Mouse (Mus musculus): ENCODE data around the gene Zfp593. TPM values are rescaled to one million over a fixed set of nuclear protein-coding genes. Genes with fewer than 3 reads are reported as not detected.
"Not testable (repeated sequence)": the region's sequence is repeated elsewhere in the genome, so short reads cannot be mapped to it uniquely, and the experiment has no call there.

Zfp593 gene
- total RNA-seq (2021): 10 to 100 TPM; 10.5 to 10.8 TPM
- long read RNA-seq, experiment 1, transcript Zfp593-201 (3 exons, 1,994 nt): major isoform, 15 of 15 reads
- long read RNA-seq, experiment 1, partial matches to known transcripts: 0 of 15 reads
- long read RNA-seq, experiment 1, other reads (novel, unspliced or antisense): 0 of 15 reads
- long read RNA-seq, experiment 2, transcript Zfp593-201 (3 exons, 1,994 nt): major isoform, 24 of 27 reads
- long read RNA-seq, experiment 2, partial matches to known transcripts: 0 of 27 reads
- long read RNA-seq, experiment 2, other reads (novel, unspliced or antisense): 3 of 27 reads

DNA sequence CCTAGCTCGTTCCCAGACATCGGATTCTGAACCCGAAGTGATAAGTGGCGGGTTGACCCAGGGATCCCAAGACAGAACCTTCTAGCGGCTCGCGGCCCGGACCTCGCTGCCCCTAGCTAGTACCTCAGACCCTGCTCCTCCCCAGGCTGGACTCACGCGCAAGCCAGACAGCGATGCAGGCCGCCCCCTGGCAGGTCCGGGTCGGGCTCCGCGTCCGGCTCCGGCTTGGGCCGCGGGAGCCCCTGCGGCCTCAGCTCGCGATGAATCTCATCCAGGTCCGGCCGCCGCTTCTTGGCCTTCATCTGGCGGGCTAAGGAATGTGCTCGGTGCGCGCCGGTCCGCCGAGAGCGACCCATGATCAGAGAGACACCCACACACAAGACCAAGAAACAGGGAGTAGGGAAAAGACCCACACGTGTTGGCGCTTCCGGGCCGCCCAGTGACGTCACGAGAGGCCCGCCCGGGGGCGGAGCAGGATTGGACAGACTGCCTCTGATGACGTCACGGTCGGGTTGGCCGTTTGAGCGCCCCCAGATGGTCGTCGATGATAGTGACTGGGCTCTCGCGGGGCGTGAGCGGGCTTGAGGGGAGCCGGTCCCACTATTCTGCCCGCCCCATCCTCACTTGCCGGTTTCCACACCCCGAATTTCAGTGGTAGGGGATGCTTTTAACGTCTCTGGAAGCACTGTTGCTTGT lies at the start of gene Zfp593:
Zfp593 (minus strand) TSS at position 445 of the 696 bp plus-strand sequence.
- DNase-seq (ENCODE audit: low spot score in 2 of 2): peak; percentile 97 to 98

GRCm38 (mm10) chr4:134293692-134294163 lies 48.3 kb upstream of the Zfp593 start:
- no peak for DNase-seq (ENCODE audit: low spot score in 2 of 2)

GRCm38 (mm10) chr4:134293061-134293691 lies 47.8 kb upstream of the Zfp593 start:
- DNase-seq (ENCODE audit: low spot score in 2 of 2): no peak

GRCm38 (mm10) chr4:134292067-134292466 lies 46.7 kb upstream of the Zfp593 start:
- peak; percentile 73 to 84 for DNase-seq (ENCODE audit: low spot score in 2 of 2)

DNA sequence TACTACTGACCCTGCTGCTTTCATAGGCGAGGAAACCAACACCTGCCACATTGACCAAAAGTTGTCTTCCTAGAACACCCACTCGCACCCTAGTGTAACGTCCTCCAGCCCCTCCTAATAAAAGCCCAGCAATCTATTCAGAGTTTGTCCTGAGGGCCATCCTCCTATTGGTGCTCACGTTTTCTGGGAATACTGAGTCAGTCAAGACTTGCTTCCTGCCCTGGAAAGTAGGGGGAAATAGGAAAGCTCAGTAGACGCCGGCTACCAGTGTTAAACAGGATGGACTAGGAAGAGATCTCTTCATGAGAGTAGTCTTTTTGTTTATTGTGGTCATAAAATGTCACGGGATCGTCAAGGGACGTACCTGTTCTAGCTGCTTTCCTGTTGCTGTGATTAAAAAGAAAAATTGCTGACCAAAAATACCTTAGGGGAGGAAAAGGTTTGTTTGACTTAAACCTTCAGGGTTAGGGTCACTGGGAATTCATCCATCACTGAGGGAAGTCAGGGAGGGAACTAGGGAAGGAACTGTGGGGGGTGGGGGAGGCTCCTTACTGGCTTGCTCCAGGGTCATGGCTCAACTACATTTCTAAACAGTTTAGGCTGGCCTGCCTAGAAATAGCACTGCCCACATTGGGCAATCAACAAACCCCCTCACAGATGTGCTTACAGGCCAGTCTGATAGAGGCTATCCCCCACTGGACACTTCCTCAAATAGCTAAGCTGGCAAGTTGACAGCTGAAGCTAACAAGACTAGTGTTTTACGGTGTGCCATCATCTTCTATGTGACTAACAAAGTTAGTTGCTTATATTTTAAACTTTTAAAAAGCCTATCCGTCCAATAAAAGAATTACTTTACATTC lies 43.2 kb upstream of the Zfp593 start:
- DNase-seq (ENCODE audit: low spot score in 2 of 2): no peak

DNA sequence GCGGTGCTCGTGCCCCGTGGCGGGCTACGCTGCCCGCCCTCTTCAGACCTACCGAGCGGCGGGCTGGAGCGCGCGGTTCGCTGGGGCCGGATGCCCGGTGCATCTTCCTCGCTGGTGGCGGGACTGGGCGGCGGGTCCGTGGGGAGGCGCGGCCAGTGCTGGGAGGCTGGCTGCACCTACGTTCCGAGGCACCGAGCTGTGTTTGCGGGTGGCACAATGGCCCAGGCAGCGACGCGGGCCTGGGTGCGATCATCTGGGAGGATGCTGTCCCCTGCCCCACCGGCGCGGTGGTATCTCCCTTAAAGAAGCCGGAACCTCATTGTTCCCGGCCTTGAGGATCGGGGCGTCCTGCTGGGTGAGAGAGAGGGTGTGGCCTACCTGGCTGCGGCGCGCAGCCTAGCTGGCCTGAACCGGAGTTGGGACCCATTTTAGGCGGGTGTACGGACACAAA lies 42.2 kb upstream of the Zfp593 start, which contains the start of gene Pdik1l:
Pdik1l (minus strand) TSS at position 321 of the 451 bp plus-strand sequence.
- peak; percentile 62 to 63 for DNase-seq (ENCODE audit: low spot score in 2 of 2)

GRCm38 (mm10) chr4:134287168-134287564 lies 41.8 kb upstream of the Zfp593 start:
- DNase-seq (ENCODE audit: low spot score in 2 of 2): peak; percentile 99 to 100

DNA sequence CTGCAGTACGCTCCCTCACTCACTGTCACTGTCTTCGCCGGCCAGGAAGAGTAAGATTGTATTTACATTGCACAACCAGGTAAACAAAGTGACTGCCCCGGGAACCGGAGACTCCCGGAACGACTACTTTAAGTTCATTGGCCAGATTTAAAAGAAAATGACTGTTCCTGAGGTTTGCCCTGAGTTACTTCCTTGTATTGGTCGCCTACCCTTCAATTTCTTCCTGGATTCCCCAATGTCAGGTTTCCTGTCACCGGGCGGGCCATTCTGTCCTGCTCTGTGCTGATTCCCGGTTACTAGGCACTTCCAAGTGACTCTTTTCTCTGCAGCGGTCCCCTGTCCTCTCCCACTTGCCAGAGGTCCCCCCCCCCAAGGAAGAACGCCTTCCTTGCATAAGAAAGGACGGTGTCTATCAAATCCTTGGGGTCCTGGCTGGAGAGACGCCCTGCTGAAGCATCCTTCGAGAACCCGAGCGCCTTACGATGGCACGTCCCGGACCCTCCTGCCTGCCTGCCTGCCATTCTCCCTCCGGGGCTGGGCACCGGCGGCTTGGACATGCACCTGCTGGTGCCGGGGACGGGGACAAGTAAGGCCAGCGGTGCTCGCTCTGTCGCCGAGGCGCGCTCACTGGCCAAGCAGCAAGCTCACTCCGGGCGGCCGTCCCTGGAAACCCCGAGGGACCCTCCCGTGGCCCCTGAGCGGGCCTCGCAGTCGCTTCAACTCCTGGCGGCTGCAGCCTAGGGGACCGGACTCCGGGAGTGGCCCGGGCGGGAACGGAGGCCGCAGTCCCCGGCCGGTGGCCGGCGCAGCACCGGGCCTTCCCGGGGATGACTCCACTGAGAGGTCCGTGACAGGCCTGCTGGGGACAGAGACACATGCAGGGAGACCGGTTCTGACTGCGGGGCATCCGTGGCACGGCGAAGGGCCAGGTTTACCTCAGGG lies 41.1 kb upstream of the Zfp593 start:
- no peak for DNase-seq (ENCODE audit: low spot score in 2 of 2)

DNA sequence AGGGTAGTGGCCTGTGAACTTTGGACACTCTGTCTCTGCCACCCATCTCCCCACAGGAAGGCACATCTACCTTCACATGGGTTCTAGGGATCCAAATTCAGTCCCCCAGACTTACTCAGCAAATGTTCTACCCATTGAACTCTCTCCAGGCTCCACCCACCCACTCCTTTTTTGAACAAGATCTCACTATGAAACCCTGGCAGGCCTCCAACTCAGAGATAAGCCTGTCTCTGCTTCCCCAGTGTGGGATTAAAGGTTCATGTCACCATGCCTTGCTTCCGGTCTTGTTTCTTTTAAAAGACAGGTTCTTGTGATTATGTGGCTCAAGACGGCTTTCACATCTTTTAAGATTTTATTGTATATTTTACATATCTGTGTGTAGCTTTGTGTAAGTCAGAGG lies 39.5 kb upstream of the Zfp593 start:
- DNase-seq (ENCODE audit: low spot score in 2 of 2): no peak

GRCm38 (mm10) chr4:134273417-134274345 lies 28.3 kb upstream of the Zfp593 start:
- no peak for DNase-seq (ENCODE audit: low spot score in 2 of 2)

- no peak for DNase-seq (ENCODE audit: low spot score in 2 of 2)
Measured at GRCm38 (mm10) chr4:134272731-134273416, 27.5 kb upstream of the Zfp593 start.

DNA sequence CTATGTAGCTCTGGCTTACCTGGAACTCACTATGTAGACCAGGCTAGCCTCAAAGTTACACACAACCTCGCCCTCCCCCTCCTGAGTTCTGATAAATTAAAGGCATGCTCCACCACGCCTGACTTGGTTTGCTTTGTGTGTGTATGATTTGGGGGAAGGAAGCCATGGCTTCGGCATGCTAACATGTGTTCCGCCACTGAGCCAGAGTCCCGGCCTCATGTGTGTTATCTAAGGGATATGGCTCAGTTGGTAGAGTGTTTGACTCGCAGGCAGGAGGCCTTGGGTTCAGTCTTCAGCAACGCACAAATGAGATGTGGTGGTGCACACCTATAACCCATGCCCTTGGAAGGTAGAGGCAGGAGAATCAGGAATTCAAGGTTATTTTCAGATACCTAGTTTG lies 26.6 kb upstream of the Zfp593 start:
- DNase-seq (ENCODE audit: low spot score in 2 of 2): no peak

DNA sequence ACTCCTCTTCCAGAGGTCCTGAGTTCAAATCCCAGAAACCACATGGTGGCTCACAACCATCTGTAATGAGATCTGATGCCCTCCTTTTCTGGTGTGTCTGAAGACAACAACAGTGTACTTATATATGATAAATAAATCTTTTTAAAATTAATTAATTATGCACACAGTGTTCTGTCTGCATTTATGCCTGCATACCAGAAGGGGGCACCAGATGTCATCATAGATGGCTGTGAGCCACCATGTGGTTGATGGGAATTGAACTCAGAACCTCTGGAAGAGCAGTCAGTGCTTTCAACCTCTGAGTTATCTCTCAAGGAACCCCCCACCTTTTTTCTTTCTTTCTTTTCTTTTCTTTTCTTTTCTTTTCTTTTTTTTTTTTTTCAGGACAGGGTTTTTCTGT lies 24.2 kb upstream of the Zfp593 start:
- DNase-seq (ENCODE audit: low spot score in 2 of 2): not testable (repeated sequence)

DNA sequence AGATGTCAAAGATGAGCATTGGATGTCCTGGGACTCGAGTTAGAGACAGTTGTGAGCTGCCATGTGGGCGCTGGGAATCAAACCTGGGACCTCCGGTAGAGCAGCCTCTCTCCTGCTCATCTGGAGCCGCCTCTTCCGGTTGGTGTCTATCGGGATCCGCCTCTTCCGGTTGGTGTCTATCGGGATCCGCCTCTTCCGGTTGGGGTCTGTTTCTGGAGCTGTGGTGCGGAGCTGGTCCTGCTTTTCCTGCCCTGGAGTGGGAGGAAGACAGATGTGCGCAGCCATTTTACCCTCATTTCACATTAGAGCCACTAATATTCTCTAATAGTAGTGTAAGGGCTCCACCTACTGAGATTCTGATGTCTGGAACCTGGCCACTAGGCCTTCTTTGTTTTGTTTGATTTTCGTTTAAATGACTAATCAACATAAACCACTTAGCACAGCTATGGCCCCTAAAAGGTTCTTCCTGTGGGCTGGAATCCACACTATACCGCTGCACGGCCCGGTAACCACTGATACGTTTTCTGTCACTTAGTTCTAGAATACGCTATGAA lies 22.8 kb upstream of the Zfp593 start:
- DNase-seq (ENCODE audit: low spot score in 2 of 2): no peak

DNA sequence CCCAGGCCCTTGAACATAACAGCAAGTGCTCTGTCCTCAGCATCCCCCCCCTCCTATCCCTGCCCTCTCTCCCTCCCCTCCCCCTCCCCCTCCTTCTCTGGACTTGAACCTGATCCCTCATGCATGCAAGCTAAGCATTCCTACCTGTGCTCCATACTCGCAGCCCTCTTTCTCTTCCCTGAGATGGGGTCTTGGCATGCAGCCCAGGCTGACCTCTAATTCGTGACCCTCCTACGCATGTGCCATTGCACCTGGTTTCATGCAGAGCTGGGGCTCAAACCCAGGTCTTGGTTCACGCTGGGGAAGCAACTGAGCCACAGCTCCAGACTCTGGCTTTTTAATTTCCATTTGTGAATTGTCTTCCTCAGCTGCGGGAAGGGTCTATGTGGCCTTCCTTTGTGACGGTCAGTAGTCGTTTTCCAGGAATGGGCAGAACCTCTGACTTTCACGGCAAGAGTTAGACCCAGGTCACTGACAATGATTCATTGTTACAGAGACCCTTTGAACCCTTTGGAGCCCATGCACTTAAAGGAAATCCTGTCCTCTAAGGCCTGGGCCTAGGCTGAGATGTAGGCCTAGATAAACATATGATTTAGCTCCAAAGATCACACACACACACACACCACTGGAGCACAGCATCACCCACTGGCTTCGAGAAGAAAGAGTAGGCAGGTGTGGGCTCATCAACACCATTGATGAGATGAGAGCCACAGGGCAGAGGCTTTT lies 20.6 kb upstream of the Zfp593 start:
- DNase-seq (ENCODE audit: low spot score in 2 of 2): no peak

DNA sequence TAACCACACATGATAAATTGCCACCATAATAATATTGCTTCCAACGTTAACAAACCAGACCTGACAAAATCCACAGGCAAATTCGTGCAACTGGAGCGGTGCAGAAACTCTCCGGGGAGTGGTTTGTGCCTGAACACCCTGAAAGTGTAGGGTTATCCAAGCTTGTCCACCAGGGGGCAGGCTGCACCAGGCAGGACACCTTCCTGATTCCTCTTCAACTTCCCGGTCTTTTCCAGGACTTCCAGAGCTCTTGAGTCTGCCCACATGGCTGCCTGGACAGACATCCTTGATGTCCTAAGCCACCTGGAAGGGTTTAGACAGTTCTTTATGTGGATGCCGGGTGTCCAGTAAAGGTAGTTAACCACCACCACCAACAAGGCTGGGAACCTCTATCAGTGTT lies 17.8 kb upstream of the Zfp593 start:
- peak; percentile 70 to 75 for DNase-seq (ENCODE audit: low spot score in 2 of 2)

DNA sequence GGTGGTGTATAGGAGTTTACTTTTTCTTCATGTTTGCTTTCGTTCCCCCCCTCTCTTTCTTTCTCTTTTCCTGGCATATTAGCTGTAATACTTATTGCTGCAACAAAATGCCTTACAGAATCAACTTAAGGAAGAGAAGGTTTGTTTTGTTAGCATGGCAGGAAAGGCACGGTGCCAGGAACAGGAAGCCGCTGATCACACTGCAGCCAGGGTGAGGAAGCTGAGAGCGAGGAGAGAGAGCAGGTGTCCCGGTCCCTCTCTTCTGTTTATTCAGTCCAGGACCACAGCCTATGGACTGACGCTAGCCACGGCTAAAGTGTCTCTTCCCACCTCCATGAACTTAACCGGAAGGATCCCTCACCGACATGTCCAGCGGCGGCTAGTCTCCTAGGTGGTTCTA lies 13.0 kb upstream of the Zfp593 start:
- DNase-seq (ENCODE audit: low spot score in 2 of 2): no peak
